Mouse (Mus musculus): Measurements from ENCODE around the gene Tob1.

Tob1 gene

GRCm38 (mm10) chr11:94196311-94196710, 14.9 kb upstream of the Tob1 start:
- intact Hi-C loops (cut with DNase I), result no loop called here

DNA sequence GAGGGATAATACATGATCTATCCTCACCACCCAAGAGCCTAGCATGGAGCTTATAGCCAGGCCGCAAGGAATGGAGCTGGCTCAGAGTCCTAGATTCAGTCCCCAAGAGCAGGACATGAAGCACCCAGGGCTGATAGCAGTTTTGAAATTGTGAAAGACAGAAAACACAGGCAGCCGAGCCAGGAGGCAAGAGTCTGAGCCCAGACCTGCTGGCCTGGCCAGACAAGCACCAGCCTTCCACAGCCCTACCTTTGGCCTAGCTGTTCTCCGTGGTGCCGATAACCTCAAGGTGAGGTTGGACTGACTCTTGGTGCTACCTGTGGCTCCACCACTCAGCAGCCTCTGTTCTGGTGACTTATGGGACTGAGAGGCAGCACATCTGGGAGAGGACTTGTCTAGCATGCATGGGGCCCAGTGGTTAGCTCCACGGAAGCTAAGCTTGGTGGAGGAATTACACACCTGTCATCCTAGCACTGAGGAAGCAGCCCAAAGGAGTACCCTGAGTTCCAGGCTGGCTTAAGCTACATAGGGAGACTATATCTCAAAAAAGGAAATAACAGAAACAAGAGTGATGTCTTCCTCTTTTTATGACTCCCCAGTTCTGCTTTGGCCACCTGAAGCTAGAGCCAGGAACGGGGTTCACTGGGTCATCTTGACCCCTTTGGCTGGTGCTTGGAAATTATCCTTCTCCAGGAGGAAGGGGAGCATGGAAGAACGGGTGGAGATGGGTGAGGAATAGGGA, 12.7 kb upstream of the Tob1 start:
- intact Hi-C loops (cut with DNase I), result no loop called here

DNA sequence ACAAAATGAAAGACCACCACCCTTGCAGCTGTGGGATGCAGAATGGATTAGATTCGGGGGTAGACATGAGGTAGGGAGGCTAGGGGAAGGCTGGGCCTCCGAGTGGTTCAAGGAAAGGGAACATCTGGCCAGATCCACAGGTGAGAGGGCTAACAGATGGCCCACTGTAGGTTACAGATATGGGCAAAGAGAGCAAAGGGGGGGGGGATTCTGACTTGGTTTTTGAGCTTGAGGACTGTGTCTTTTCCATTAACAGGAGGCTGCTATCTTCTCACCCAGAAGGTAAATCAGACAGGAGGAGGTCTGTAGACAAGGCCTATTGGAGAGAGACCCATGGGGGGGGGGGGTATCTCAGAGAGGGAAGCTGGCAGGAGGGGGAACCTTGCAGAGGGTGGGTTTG, 11.5 kb upstream of the Tob1 start:
- intact Hi-C loops (cut with DNase I), result no loop called here

DNA sequence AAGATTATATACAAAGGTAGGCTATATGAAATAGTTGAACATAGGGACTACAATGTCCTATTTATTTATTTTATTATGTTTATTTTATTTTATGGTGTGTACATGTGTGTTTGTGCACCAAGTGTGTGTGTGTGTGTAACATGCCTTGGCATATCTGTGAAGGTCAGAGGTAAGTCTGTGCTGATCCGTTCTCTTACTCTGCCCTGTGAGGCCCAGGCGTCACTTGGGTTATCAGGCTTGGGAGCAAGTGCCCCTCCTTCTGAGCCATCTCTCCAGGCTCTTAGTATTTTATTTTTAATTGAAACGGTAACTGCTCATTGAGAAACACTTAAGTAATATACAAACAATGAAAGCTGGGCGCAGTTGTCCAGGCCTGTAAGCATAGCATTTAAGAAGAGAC, 10.8 kb upstream of the Tob1 start:
- intact Hi-C loops (cut with DNase I), result no loop called here

DNA sequence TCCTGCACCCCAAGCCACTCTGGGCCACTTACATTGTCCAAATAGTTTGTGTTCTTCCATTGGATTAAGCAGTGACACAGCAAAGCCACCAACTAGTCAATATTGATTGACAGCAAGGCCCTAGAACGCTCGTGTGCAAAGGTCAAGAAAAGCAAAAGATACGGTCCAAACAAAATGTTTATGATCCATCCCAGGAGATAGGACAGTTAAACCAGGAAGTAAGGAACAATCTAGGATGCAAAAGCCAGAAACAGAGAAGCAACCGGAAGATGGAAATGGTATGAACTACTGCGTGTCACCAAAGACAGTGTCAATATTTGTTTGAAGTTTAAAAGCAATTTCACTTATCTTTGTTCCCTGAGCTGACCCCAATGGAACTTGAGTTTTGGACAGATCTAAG, 9.1 kb upstream of the Tob1 start:
- intact Hi-C loops (cut with DNase I), result no loop called here

GRCm38 (mm10) chr11:94203066-94203465, 8.2 kb upstream of the Tob1 start:
- intact Hi-C loops (cut with DNase I), result no loop called here

DNA sequence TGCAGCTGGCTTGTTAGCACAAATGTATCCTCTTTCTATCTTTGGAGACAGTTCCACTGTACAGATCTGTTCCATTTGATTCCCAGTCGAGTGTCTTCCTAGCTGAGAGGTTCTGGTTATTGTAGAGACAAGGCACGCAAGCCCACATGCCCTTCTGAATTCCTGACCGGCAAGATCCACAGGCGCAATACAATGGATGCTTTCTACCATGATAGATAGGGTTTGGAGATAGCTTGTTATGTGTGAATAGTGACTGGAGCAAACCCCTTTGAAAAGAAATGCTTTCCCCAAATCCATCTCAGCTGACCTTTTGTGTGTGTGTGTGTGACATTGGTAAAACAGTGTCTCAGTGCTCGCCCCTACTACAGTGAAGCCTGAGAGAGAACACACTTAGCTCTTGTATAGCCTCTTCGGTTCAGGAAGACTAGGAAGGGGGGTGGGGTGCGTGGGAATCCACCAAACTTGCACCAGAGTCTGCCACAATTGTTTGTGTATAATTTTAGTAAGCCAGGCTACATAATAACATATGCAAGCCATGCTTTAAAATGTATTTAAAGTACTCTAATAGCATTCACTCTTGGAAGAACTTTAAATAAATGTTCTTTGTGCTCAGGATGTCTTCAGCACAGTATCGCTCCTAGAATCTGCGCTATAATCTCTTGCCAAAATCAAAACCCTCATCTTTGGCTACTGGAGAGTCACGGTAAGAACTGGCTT, 4.7 kb upstream of the Tob1 start:
- intact Hi-C loops (cut with DNase I), result no loop called here

- intact Hi-C loops (cut with DNase I), result no loop called here
These were observed 2.2 kb upstream of the Tob1 start for GRCm38 (mm10) chr11:94208811-94209675.

DNA sequence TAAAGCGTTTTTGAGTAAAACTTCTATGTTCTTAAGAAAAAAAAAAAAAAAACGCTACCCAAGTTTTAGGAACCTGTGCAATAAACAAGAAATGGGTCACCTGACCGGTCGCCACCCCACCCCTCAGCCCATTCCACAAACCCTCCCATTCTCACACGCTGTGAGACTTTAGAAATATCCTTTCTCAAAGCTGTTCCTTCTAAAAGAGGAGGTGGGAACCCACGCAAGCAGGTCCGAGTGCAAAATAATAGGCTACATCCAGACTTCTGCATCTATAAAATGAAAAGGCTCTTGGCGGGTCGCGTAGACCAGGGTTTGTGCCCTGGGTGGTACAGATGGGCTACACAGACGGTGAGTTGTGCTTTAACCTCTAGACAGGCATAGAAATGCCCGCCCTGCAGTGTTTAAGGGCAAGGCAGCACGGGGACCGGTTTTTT, 1.5 kb upstream of the Tob1 start:
- intact Hi-C loops (cut with DNase I), result loop anchor here (5.0 kb wide), 1 partner anchor 47 kb away; no protein-coding TSS in a partner anchor

GRCm38 (mm10) chr11:94210191-94211086, 815 bp upstream of the Tob1 start:
- intact Hi-C loops (cut with DNase I), result loop anchor here (5.0 kb wide), 1 partner anchor 48 kb away; no protein-coding TSS in a partner anchor

GRCm38 (mm10) chr11:94211651-94212488, 616 bp downstream of the Tob1 start:
- intact Hi-C loops (cut with DNase I), result loop anchor here (2.0 to 5.0 kb wide), 2 partner anchors 50 to 79 kb away; no protein-coding TSS in a partner anchor

DNA sequence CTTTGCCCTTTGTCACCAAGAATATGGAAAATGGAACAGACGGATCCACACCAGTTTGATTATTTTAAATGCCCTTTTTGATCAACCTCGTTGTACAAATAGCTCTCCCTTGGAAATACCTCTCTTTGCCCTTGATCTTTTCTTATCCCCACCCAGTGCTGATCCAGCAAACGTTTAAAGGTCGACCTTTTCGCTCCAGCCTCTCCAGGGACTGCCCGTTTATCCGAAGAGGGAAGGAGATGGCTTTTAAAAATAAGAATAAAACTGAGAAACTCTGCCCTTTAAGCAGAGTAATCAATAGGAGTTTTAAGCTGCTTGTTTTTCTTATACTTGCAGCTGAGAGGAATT, 1.2 kb downstream of the Tob1 start:
- intact Hi-C loops (cut with DNase I), result loop anchor here (2.0 to 5.0 kb wide), 2 partner anchors 50 to 80 kb away; no protein-coding TSS in a partner anchor

- intact Hi-C loops (cut with DNase I), result loop anchor here (2.0 to 5.0 kb wide), 2 partner anchors 51 to 80 kb away; no protein-coding TSS in a partner anchor
These were observed 1.7 kb downstream of the Tob1 start for GRCm38 (mm10) chr11:94212997-94213396.

GRCm38 (mm10) chr11:94213735-94214594, 2.7 kb downstream of the Tob1 start:
- intact Hi-C loops (cut with DNase I), result loop anchor here (2.0 to 5.0 kb wide), 2 partner anchors 52 to 81 kb away; no protein-coding TSS in a partner anchor

DNA sequence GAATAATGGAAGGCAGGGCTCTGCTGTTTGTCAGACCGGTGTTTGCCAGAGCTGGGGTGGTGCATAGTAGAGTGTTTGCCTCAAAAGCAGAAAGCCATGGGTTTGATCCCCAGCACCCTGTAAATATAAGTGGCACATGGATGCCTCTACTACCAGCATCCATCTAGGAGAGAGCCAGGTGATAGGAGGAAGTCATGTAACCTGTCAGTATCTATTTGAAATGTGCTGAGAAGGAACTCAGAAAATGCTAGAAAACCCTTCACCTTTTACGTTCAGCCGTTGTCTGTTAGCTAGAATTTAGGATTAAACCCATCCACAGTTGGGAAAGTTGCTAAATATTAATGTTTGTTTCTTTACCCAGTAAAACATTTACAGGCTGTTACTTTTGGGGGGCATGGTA, 4.3 kb downstream of the Tob1 start:
- intact Hi-C loops (cut with DNase I), result no loop called here

GRCm38 (mm10) chr11:94216247-94216646, 5.0 kb downstream of the Tob1 start:
- intact Hi-C loops (cut with DNase I), result no loop called here

DNA sequence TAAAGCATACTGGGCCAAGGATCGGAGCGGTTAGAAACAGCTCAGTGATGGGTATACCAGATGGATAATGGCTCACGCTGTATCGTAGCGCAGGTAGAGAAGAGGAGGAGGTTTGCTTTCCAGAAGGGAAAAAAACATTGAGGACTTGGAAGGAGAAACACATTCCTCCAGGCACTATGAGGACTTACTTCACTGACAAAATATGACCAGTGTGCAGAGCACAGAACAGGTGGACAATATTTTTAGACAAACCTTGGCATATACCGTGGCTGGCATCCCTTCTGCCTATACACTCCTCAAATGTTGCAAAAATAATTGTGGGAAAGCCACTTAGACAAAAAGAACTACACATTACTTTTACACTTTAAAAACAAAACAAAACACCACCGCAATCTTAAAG, 10.0 kb downstream of the Tob1 start:
- intact Hi-C loops (cut with DNase I), result no loop called here

GRCm38 (mm10) chr11:94223531-94223930, 12.3 kb downstream of the Tob1 start:
- intact Hi-C loops (cut with DNase I), result no loop called here

DNA sequence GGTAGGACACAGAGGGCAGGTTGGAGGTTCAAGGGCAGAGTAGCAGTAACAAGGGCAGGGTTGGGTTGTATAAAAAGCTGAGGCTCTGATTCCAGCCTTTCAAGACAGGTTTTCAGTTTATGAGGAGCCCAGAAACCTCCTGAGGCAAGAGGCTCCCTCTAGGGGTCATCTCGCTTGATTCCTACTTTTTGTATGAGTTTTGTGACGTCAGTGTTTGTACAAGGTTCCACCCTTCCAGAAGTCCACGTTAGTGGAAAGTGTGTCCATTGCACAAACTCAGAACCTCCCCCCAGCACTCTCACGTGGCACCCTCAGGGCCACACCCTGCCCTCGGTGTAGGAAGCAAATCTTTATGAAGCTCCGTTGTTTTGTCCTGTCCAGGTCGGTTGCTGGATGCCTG, 14.7 kb downstream of the Tob1 start:
- intact Hi-C loops (cut with DNase I), result no loop called here

All from adrenal gland (tissue).